Mouse (Mus musculus): Measurements from ENCODE around the gene Drd2. TPM values are rescaled to one million over a fixed set of nuclear protein-coding genes. Genes with fewer than 3 reads are reported as not detected.

Gene Drd2
- not detected in 2 replicates for polyA plus RNA-seq (2012; rRNA removed; ENCODE audit: low replicate concordance)

GRCm38 (mm10) chr9:49340136-49341043 lies at the start of gene Drd2:
Drd2 (plus strand) TSS chr9:49340627.

GRCm38 (mm10) chr9:49426921-49427320 lies 86.5 kb downstream of the Drd2 start, which contains the start of gene Ankk1:
Ankk1 (minus strand) TSS chr9:49427021.

Other genes starting within 250 kb of the Drd2 start
- gene Gm4894, start 90.1 kb upstream of the Drd2 start, polyA plus RNA-seq (2012; rRNA removed; ENCODE audit: low replicate concordance) = not detected in 2 replicates
- gene Ankk1, start 86.4 kb downstream of the Drd2 start, polyA plus RNA-seq (2012; rRNA removed; ENCODE audit: low replicate concordance) = not detected in 2 replicates
- gene Ttc12, start 145.6 kb downstream of the Drd2 start, polyA plus RNA-seq (2012; rRNA removed; ENCODE audit: low replicate concordance) = 0.19 and 0.24 TPM in 2 replicates

Measured in duodenum, adult 2 months (tissue).